Mouse (Mus musculus) forebrain, embryonic 12.5 days (tissue): Measurements from ENCODE around the gene Trim63. TPM values are rescaled to one million over a fixed set of nuclear protein-coding genes. Genes with fewer than 3 reads are reported as not detected.
A peak's percentile ranks its signal among the peaks of the same experiment; 100 is the strongest.

Experiments used
- ATAC-seq: fragments of 200-750 bp; cut with Nextera tagmentation; 2 replicates; pipeline ENCODE4 v1.8.0; 2017; ENCODE audit warnings: moderate TSS enrichment; ENCODE audit not compliant: low FRiP score
- H3K27ac ChIP-seq: fragments of 300-500 bp; sonication (generic); 2 replicates; pipeline ENCODE4 v1.5.1; 2016; ENCODE audit warnings: mild to moderate bottlenecking
- H3K27me3 ChIP-seq: fragments of 300-500 bp; sonication (generic); 2 replicates; pipeline ENCODE4 v1.6.1; 2016; ENCODE audit warnings: mild to moderate bottlenecking
- H3K36me3 ChIP-seq: fragments of 300-500 bp; sonication (generic); replicated peaks from 2 replicates; pipeline ENCODE4 v1.6.1; 2016; ENCODE audit warnings: mild to moderate bottlenecking
- H3K4me1 ChIP-seq: fragments of 300-500 bp; sonication (generic); 2 replicates; pipeline ENCODE4 v1.6.1; 2016
- H3K4me2 ChIP-seq: fragments of 300-500 bp; sonication (generic); 2 replicates; pipeline ENCODE4 v1.6.1; 2016; ENCODE audit warnings: mild to moderate bottlenecking, moderate library complexity
- H3K4me3 ChIP-seq: fragments of 300-500 bp; sonication (generic); replicated peaks from 2 replicates; pipeline ENCODE4 v1.5.1; 2016; ENCODE audit warnings: mild to moderate bottlenecking
- H3K9ac ChIP-seq: fragments of 300-500 bp; sonication (generic); 2 replicates; pipeline ENCODE4 v1.6.1; 2016; ENCODE audit warnings: mild to moderate bottlenecking
- H3K9me3 ChIP-seq: fragments of 300-500 bp; sonication (generic); 2 replicates; pipeline ENCODE4 v1.6.1; 2016
- WGBS: fragments of 180-500 bp; shearing (Covaris S2); methylation state at CpG from one replicate; pipeline ENCODE4 v1.1.7; 2016; 5-methylcytosine and 5-hydroxymethylcytosine counted together
- polyA plus RNA-seq: library from polyadenylated mRNA; unstranded; fragments of >200 nt; fragmentation: Nextera tagmentation; extraction: Ambion mirVana; gene quantifications from 2 replicates; pipeline ENCODE4 v1.2.1, GENCODE M21; 2016

Trim63 gene
- polyA plus RNA-seq, 1 experiment from 2014 or later = 0.27 TPM

DNA sequence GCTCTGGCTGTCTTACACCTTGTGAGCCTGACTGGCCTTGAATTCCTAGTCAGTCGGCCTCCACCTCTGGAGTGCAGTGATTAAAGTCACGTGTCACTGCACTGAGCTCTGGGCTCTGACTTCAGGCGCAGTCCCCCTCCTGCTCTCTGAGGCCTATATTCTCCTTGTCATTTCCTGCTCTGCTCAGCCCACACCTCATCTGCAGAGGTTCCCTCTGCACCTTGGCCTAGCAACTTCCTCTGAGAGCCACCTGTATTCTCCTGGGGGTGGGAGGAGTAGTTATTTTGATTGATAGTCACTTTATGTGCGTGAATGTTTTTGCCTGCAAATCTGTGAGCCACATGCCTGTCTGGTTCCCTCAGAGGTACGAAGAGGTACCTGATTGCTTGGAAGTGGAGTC lies 46.3 kb downstream of the Trim63 start:
- ATAC-seq = no peak
- Histone ChIP-seq H3K9me3 (no peaks in the 10 kb centered on the region), H3K27ac (no peak overlapping the region), H3K36me3 (no peaks in the 10 kb centered on the region), H3K27me3 (peaks cover 47% of the 10 kb centered on the region), H3K4me3 (no peak overlapping the region), H3K4me2 (no peak overlapping the region), H3K4me1 (peaks cover 11% of the 10 kb centered on the region), H3K9ac (no peak overlapping the region)
- WGBS = 56% methylated on average over 5 of the region's 5 CpGs

DNA sequence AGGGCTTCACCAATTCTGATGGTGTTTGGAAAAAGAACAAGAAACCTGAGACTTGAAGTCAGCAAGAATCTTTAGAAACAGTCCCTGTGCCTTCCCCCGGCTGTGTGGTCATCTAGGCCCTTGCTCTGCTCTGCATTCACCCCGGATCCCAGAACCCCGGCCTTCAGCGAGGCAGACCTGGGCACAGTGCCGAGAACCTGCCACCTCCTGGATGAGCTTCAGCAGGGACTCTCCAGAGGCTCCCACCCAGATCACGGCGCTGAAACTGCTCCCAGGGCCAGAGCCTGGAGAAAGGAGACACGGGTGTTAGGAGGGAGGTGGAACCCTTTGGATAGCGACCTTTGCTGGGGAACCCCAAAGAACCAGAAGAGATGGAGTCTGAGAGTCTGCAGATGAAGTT lies 47.2 kb downstream of the Trim63 start:
- no peaks in the 10 kb centered on the region for H3K36me3 ChIP-seq
- H3K9me3 ChIP-seq = no peaks in the 10 kb centered on the region
- no peak overlapping the region for H3K4me2 ChIP-seq
- peak overlapping the region; percentile 25; the same call in 1 of the 2 replicates for H3K9ac ChIP-seq
- no peak for ATAC-seq
- no peak overlapping the region for H3K27ac ChIP-seq
- WGBS = 73% methylated on average over 9 of the region's 9 CpGs
- no peak overlapping the region for H3K4me3 ChIP-seq
- H3K27me3 ChIP-seq = peaks cover 48% of the 10 kb centered on the region
- H3K4me1 ChIP-seq = peaks cover 8% of the 10 kb centered on the region

DNA sequence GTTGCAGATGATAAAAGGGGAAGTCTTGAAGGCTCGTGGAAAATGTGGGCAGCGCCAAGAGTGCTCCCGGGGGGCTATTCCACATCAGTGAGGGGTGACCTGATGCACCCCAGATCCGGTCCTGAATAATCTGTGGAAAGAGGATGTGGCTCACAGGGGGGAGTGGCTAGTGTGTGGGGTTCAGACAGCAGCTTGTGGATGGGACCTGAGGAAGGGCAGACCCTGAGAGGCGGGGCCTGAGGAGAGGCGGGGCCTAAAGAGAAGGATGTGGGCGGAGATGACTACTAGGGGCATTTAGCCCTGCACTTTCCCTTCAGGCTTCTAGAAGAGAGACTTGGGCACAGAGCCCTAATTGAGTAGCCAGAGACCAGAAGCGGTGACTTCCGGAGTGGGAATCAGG lies 47.7 kb downstream of the Trim63 start:
- no peak overlapping the region for H3K4me3 ChIP-seq
- no peak overlapping the region for H3K9ac ChIP-seq
- H3K4me2 ChIP-seq = no peak overlapping the region
- no peaks in the 10 kb centered on the region for H3K36me3 ChIP-seq
- peaks cover 45% of the 10 kb centered on the region for H3K27me3 ChIP-seq
- H3K4me1 ChIP-seq = peaks cover 4% of the 10 kb centered on the region; the same call in 1 of the 2 replicates
- no peak overlapping the region for H3K27ac ChIP-seq
- no peak for ATAC-seq
- H3K9me3 ChIP-seq = no peaks in the 10 kb centered on the region
- whole genome bisulfite sequencing = 26% methylated on average over 9 of the region's 9 CpGs

DNA sequence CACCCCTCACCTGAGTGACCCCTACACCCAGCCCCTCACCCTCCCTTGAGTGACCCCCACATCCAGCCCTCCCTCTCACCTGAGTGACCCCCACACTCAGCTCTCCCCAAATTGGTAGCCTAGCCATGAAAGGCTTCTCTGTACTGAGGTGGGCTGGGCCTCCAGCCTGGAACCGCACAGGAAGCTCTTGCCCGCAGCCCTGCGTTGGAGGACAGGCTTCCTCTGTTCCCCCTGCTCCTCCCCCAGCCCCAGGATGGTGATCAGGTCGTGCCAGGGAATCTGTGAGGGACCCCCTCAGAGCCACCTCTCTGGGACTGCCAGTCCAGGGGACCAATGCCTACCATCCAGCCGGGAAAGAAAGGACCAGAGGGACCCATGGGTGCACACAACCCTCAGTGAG lies 50.4 kb downstream of the Trim63 start:
- peaks cover 53% of the 10 kb centered on the region for H3K27me3 ChIP-seq
- no peaks in the 10 kb centered on the region for H3K9me3 ChIP-seq
- no peaks in the 10 kb centered on the region for H3K4me1 ChIP-seq
- WGBS = 40% methylated on average over 5 of the region's 5 CpGs
- ATAC-seq = no peak
- H3K9ac ChIP-seq = no peak overlapping the region
- no peak overlapping the region for H3K27ac ChIP-seq
- no peaks in the 10 kb centered on the region for H3K36me3 ChIP-seq
- no peak overlapping the region for H3K4me2 ChIP-seq
- no peak overlapping the region for H3K4me3 ChIP-seq

DNA sequence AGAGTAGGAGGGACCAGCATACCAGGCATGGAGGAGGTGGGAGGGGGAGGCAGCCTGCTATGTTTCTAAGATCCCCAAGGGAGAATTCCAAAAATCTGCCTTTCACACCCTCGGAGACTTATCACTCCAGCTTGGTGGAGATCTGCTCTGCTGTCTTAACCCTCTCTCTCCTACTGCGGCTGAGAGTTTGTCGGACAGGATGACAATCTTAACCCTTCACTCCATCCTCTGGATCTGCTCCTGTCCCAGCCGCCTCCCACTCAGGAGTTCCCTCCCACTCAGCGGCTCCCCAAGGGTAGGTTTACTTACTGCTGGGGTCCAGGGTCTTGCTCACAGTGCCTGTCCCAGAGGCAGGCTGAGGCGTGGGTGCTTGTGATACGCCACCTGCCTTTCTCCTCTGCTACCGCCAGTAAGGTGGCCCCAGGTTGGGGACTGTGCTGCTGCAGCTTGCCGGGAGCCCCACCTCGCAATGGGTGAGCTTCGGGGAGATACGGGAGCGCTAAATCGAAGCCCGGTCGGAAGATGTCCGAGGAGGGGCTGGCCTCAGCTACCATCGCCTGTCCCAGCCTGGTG lies 55.8 kb downstream of the Trim63 start:
- Histone ChIP-seq H3K4me2 (peak overlapping the region; percentile 82), H3K4me3 (peak overlapping the region; percentile 43), H3K36me3 (no peaks in the 10 kb centered on the region), H3K4me1 (peaks cover 17% of the 10 kb centered on the region), H3K27me3 (peaks cover 65% of the 10 kb centered on the region), H3K9ac (no peak overlapping the region), H3K9me3 (no peaks in the 10 kb centered on the region), H3K27ac (no peak overlapping the region)
- 2% methylated on average over 18 of the region's 18 CpGs for WGBS
- ATAC-seq = no peak

DNA sequence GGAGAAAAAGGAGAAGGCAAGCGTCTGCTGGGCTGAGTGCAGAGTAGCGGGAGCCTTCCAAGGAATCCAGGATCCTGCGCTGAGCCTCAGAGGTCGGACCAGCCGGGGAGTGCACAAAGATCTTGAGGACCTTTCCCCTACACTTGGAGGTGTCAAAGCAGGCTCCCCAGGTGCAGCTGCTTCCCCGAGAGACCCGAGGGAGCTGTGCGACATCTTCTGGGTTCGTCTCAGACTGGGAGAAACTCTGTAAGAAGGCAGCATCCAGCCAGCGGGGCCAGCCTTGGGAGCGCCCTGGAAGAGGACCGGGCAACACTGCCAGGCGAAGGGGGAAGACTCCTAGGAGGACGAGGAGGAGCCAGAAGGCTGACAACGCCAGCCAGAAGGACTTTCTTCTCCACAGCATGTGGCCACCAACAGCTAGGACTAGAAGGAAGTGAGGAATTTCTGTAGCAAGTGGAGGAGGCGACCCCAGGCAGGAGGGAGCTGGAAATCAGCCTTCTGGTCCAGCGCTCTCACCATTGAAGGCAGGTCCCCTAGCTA lies 56.5 kb downstream of the Trim63 start:
- ATAC-seq = no peak
- Histone ChIP-seq H3K9me3 (no peaks in the 10 kb centered on the region), H3K4me3 (peak overlapping the region; percentile 43), H3K4me1 (peaks cover 17% of the 10 kb centered on the region), H3K4me2 (peak overlapping the region; percentile 82), H3K27ac (no peak overlapping the region), H3K9ac (no peak overlapping the region), H3K27me3 (peaks cover 59% of the 10 kb centered on the region), H3K36me3 (no peaks in the 10 kb centered on the region)
- under 1% methylated on average over 17 of the region's 17 CpGs for WGBS

DNA sequence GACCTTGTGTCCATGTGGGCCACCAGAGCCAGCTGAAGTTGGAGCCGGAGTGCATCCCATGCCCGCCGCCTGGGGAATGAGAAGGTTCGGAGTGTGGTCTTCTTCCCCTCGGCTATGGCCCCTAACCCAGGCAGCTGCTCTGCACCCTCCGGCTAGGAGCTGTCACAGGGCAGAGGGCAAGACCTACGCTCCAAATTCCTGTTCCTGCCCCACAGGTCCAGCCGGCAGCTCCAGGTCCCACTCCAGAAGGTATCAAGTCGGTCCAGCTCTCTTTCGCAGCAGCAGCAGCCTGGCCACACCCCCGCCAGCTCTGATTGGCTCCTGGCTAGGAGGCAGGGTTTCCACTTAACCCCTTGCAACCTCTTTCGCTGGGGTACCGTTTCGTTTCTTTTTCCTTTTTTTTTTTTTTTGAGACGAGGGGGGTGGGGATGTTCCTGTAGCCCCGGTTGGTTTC lies 57.4 kb downstream of the Trim63 start:
- Histone ChIP-seq H3K9ac (peak overlapping the region; percentile 50), H3K4me1 (peaks cover 17% of the 10 kb centered on the region), H3K36me3 (no peaks in the 10 kb centered on the region), H3K9me3 (no peaks in the 10 kb centered on the region), H3K4me3 (peak overlapping the region; percentile 43), H3K27me3 (peaks cover 59% of the 10 kb centered on the region), H3K27ac (no peak overlapping the region), H3K4me2 (peak overlapping the region; percentile 82)
- ATAC-seq = peak; percentile 90
- WGBS = 0% methylated on average over 16 of the region's 16 CpGs

DNA sequence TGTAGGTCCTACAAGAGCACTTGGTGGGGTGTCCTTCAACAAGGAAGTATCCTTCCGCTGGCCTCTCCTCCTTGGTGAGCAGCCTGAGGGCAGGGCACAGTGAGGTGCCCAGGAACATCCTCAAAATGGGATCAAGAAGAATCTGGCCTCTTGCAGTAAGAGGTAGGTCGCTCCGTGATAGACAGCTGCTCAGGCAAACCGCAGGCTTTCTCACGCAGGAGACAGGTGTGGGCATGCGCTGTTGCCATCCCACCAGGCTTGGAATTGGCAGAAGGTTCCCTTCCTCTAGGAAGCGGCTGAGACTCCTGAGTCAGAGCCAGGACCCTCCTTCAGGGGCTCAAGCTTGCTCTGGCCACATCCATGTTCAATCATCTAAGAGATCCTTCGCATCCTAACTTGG lies 58.4 kb downstream of the Trim63 start:
- Histone ChIP-seq H3K4me1 (peaks cover 20% of the 10 kb centered on the region), H3K4me3 (no peak overlapping the region), H3K9me3 (no peaks in the 10 kb centered on the region), H3K9ac (no peak overlapping the region), H3K27me3 (peaks cover 51% of the 10 kb centered on the region), H3K27ac (no peak overlapping the region), H3K36me3 (no peaks in the 10 kb centered on the region), H3K4me2 (no peak overlapping the region; the same call in 1 of the 2 replicates)
- ATAC-seq = no peak
- WGBS = 80% methylated on average over 8 of the region's 8 CpGs

DNA sequence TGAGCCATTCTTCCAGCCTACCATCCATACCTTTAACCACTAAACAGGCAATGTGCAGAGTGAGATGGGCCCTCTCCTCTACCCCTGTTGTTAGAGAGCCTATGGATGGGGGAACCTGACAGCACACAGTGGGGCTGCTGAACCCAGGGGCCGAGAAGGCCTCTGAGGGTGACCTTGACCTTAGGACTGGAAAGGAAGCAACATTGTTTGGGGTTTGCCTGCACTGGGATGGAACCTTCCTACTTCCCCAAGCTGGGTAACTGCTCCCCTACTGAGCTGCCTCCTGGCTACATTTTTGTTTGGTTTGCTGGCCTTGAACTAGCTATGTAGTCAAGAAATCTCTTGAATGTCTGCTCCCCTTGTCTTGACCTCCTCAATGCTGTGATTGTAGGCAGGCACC lies 59.4 kb downstream of the Trim63 start:
- Histone ChIP-seq H3K4me2 (no peak overlapping the region), H3K27me3 (peaks cover 41% of the 10 kb centered on the region), H3K27ac (no peak overlapping the region), H3K36me3 (no peaks in the 10 kb centered on the region), H3K9ac (no peak overlapping the region), H3K4me3 (no peak overlapping the region), H3K4me1 (peaks cover 20% of the 10 kb centered on the region), H3K9me3 (no peaks in the 10 kb centered on the region)
- 64% methylated on average over 1 of the region's 1 CpGs for WGBS
- ATAC-seq = no peak

DNA sequence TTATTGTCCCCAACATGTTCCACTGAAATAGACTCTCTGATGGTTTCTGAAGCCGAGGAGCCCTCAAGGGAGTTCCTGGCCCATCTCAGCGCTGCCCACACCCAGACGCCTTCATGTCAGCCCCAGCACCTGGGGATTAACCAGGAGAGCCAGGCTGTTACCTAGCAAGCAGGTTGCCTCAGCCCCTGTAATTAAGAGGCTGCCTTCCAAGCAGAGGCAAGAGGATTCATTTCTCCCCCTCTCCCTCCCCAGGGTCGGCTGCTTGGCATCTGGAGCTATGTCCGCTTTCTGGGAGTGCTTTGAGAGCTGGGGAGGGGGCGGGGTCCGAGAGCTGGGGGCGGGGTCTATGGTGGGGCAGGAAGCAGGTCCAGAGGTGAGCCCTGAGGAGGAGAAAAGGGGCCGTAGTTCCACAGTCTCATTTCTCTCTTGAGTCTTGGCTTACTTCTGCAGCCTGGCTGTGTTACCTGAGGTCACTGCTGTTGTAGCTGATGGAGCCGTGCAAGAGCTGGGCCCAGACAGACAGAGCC lies 63.2 kb downstream of the Trim63 start:
- no peak overlapping the region for H3K4me3 ChIP-seq
- H3K9me3 ChIP-seq = no peaks in the 10 kb centered on the region
- H3K27ac ChIP-seq = no peak overlapping the region
- peaks cover 13% of the 10 kb centered on the region for H3K27me3 ChIP-seq
- H3K4me2 ChIP-seq = no peak overlapping the region
- no peak overlapping the region for H3K9ac ChIP-seq
- no peaks in the 10 kb centered on the region for H3K36me3 ChIP-seq
- WGBS = 42% methylated on average over 10 of the region's 10 CpGs
- ATAC-seq = no peak
- H3K4me1 ChIP-seq = 0 out of 2 replicates have a peak, but pooled peaks cover 3% of the 10 kb centered on the region

Other genes starting within 250 kb of the Trim63 start
- 3.8 and 3.9 TPM in 2 replicates for gene Cd52, start 220.0 kb upstream of the Trim63 start, polyA plus RNA-seq
- 5.8 and 7.9 TPM in 2 replicates for gene Ubxn11, start 212.6 kb upstream of the Trim63 start, polyA plus RNA-seq
- 257 and 272 TPM in 2 replicates for gene Sh3bgrl3, start 186.3 kb upstream of the Trim63 start, polyA plus RNA-seq
- gene Cep85, start 128.0 kb upstream of the Trim63 start, polyA plus RNA-seq = 30.5 and 32.3 TPM in 2 replicates
- not detected in 2 replicates for gene Gm7534, start 112.1 kb upstream of the Trim63 start, polyA plus RNA-seq
- gene Catsper4, start 87.7 kb upstream of the Trim63 start, polyA plus RNA-seq = not detected in 2 replicates
- 0.10 and 0.35 TPM in 2 replicates for gene Cnksr1, start 76.7 kb upstream of the Trim63 start, polyA plus RNA-seq
- 0.52 and 0.74 TPM in 2 replicates for gene E130218I03Rik, start 71.5 kb upstream of the Trim63 start, polyA plus RNA-seq
- 18.5 and 20.4 TPM in 2 replicates for gene Zfp593, start 69.5 kb upstream of the Trim63 start, polyA plus RNA-seq
- gene Gm30191, start 68.2 kb upstream of the Trim63 start, polyA plus RNA-seq = not detected in 2 replicates
- 4.1 and 5.2 TPM in 2 replicates for gene Grrp1, start 61.0 kb upstream of the Trim63 start, polyA plus RNA-seq
- gene Pdik1l, start 27.2 kb upstream of the Trim63 start, polyA plus RNA-seq = 33.3 and 34.8 TPM in 2 replicates
- not detected in 2 replicates for gene Slc30a2, start 28.1 kb downstream of the Trim63 start, polyA plus RNA-seq
- gene Extl1, start 68.7 kb downstream of the Trim63 start, polyA plus RNA-seq = 0.32 and 0.37 TPM in 2 replicates
- gene Pafah2, start 81.2 kb downstream of the Trim63 start, polyA plus RNA-seq = 7.2 and 8.3 TPM in 2 replicates
- 4,517 and 4,745 TPM in 2 replicates for gene Stmn1, start 153.2 kb downstream of the Trim63 start, polyA plus RNA-seq
- 3.8 and 4.9 TPM in 2 replicates for gene Paqr7, start 181.6 kb downstream of the Trim63 start, polyA plus RNA-seq
- gene Aunip, start 195.9 kb downstream of the Trim63 start, polyA plus RNA-seq = 14.1 and 15.4 TPM in 2 replicates
- gene Mtfr1l, start 220.3 kb downstream of the Trim63 start, polyA plus RNA-seq = 125 and 129 TPM in 2 replicates
- gene Selenon, start 237.0 kb downstream of the Trim63 start, polyA plus RNA-seq = 9.3 and 14.8 TPM in 2 replicates